Mouse (Mus musculus): Measurements from ENCODE around the gene Vmn1r120.
"Not testable (repeated sequence)": the region's sequence is repeated elsewhere in the genome, so short reads cannot be mapped to it uniquely, and the experiment has no call there.

The Vmn1r120 gene

DNA sequence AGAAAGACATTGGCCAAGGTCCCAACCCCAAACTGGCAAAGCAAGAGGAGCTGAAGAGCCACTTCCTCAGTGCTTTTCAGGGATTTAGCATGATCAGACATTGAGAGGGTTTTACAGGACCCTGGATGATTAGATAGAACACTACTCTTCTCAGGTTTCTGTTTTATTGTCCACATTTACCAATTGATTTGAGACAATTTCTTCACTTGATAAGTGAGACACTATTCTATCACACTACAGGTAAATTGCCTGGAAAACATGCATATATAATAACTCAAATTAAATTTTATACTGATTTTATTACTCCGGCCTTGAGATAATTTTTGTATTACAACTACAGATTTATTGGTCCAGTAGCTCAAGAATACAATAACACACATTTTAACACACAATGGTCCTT lies at the start of gene Vmn1r120:
Vmn1r120 (minus strand) TSS at position 101 of the 400 bp plus-strand sequence.
- DNase-seq (ENCODE audit: low read depth): not testable (repeated sequence)

DNA sequence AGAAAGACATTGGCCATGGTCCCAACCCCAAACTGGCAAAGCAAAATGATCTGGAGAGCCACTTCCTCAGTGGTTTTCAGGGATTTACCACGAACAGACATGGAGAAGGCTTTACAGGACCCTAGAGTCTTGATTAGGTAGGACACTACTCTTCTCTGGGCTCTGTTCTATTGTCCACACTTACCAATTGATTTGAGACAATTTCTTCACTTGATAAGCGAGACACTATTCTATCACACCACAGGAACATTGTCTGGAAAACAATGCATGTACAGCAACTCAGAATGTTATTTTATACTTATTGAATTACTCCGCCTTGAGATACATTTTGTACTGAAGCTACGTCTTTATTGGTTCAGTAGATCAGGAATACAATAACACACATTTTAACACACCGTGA lies 44.8 kb upstream of the Vmn1r120 start, which contains the start of gene Vmn1r121:
Vmn1r121 (minus strand) TSS at position 101 of the 400 bp plus-strand sequence.
- not testable (repeated sequence) for DNase-seq (ENCODE audit: low read depth)

GRCm38 (mm10) chr7:21012355-21012754 lies 41.2 kb downstream of the Vmn1r120 start, which contains the start of gene Vmn1r119:
Gene Vmn1r119, minus strand, starts transcription at chr7:21012455.
- not testable (repeated sequence) for DNase-seq (ENCODE audit: low read depth)

Measured in NIH3T3 (cell line).